Mouse (Mus musculus) heart, postnatal 0 days (tissue): ENCODE measurements around the gene 4931414P19Rik.

Source experiments
- CTCF ChIP-seq: IDR thresholded peaks from 2 replicates; pipeline ENCODE4 v1.5.1; 2016; ENCODE audit warnings: antibody characterized with exemption, control low read depth, low read depth
- EP300 ChIP-seq: IDR thresholded peaks from 2 replicates; pipeline ENCODE4 v1.6.1; 2016; ENCODE audit warnings: antibody characterized with exemption, low read depth

- no peak for TF ChIP-seq CTCF
- no peak for TF ChIP-seq EP300
These were observed 65.0 kb downstream of the 4931414P19Rik start for GRCm38 (mm10) chr14:54540771-54541170.
